In the genomic region with DNA sequence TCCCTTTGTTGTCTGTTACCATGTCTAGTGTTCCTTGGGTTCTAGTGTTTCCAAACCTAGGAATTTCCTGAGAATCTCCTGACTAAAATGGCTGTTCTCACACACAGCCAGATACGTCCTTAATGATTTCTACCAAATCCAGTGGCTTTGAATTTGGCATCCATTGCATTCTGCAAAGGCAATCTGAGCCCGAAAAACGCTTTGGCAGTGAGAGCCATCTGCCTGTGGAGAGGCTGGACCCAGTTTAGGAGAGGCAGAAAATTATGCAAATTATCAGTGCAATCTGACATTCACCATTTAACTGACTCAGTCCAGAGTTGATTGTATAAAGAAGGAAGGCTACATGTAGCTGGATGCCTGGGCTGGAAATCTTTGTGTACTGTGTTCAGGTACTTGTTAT, we compare ENCODE assay signal across 23 mouse cellular contexts.
A peak's percentile ranks its signal among the peaks of the same experiment; 100 is the strongest.
DNase-seq lines count a peak whose midpoint lies in the region; ATAC-seq and TF ChIP-seq lines count a peak whose summit lies in the region.
"Had no signal": no experiment of that assay in that cellular context is flagged by ENCODE, and none has a peak within 500 bp of the region (broad histone marks: within the 10 kb centered on the region; RNA-seq: fewer than 3 reads in every experiment).

No protein-coding gene starts in this region.

- H3K4me2 ChIP-seq in forebrain, embryonic 13.5 days: no peak overlapping the region
- H3K4me2 ChIP-seq in midbrain, postnatal 0 days (ENCODE audit: low read depth, low read length, poor library complexity, severe bottlenecking): no peak overlapping the region
- H3K4me2 ChIP-seq in midbrain, embryonic 14.5 days (ENCODE audit: low read length): no peak overlapping the region
- H3K4me2 ChIP-seq in intestine, embryonic 16.5 days (ENCODE audit: low read depth, low read length): no peak overlapping the region
- H3K4me2 ChIP-seq: embryonic facial prominence, embryonic 15.5 days; heart, embryonic 12.5 days; hindbrain, embryonic 14.5 days; intestine, embryonic 15.5 days; kidney, embryonic 15.5 days; limb, embryonic 12.5 days; liver, embryonic 12.5 days; stomach, embryonic 15.5 days had no signal

- no peak overlapping the region for H3K27ac ChIP-seq in forebrain, embryonic 13.5 days
- no peak overlapping the region for H3K27ac ChIP-seq in forebrain, embryonic 10.5 days
- no peak overlapping the region for H3K27ac ChIP-seq in midbrain, postnatal 0 days (ENCODE audit: low read depth, low read length)
- no peak overlapping the region for H3K27ac ChIP-seq in midbrain, embryonic 14.5 days (replicated peaks; ENCODE audit: low read depth, low read length)
- no peak overlapping the region for H3K27ac ChIP-seq in intestine, embryonic 16.5 days (ENCODE audit: low read length)
- H3K27ac ChIP-seq: embryonic facial prominence, embryonic 15.5 days; gastrocnemius, adult 2 months; hindbrain, embryonic 14.5 days; intestine, embryonic 15.5 days; kidney, embryonic 15.5 days; limb, embryonic 12.5 days; liver, embryonic 12.5 days; stomach, embryonic 15.5 days had no signal

- H3K4me1 ChIP-seq in forebrain, embryonic 13.5 days: 0 out of 2 replicates have a peak, but pooled peaks cover 5% of the 10 kb centered on the region
- no peaks in the 10 kb centered on the region for H3K4me1 ChIP-seq in forebrain, embryonic 10.5 days
- no peaks in the 10 kb centered on the region for H3K4me1 ChIP-seq in midbrain, postnatal 0 days (ENCODE audit: insufficient read depth, low read length)
- no peaks in the 10 kb centered on the region for H3K4me1 ChIP-seq in midbrain, embryonic 14.5 days (ENCODE audit: control insufficient read depth, insufficient read depth, low read length)
- 0 out of 2 replicates have a peak, but pooled peaks cover 2% of the 10 kb centered on the region for H3K4me1 ChIP-seq in intestine, embryonic 16.5 days (ENCODE audit: control insufficient read depth, insufficient read depth, low read length)
- H3K4me1 ChIP-seq: heart, embryonic 12.5 days; intestine, embryonic 15.5 days; liver, embryonic 12.5 days had no signal

- TF ChIP-seq CTCF in midbrain, postnatal 0 days (IDR thresholded peaks at IDR 0.05): no peak

- no peaks in the 10 kb centered on the region for H3K36me3 ChIP-seq in forebrain, embryonic 13.5 days (ENCODE audit: poor library complexity, severe bottlenecking)
- no peaks in the 10 kb centered on the region for H3K36me3 ChIP-seq in forebrain, embryonic 10.5 days (replicated peaks)
- no peaks in the 10 kb centered on the region for H3K36me3 ChIP-seq in midbrain, postnatal 0 days (ENCODE audit: insufficient read depth, low read length)
- no peaks in the 10 kb centered on the region for H3K36me3 ChIP-seq in midbrain, embryonic 14.5 days (ENCODE audit: control insufficient read depth, insufficient read depth, low read length)
- H3K36me3 ChIP-seq in intestine, embryonic 16.5 days (ENCODE audit: control insufficient read depth, insufficient read depth, low read length): no peaks in the 10 kb centered on the region
- H3K36me3 ChIP-seq: embryonic facial prominence, embryonic 15.5 days; heart, embryonic 12.5 days; intestine, embryonic 15.5 days; kidney, embryonic 15.5 days; limb, embryonic 12.5 days; liver, embryonic 12.5 days; stomach, embryonic 15.5 days had no signal

- 78% methylated on average over 3 of the region's 3 CpGs for WGBS in forebrain, embryonic 13.5 days
- 92% methylated on average over 3 of the region's 3 CpGs for whole genome bisulfite sequencing in forebrain, embryonic 10.5 days
- 93% methylated on average over 3 of the region's 3 CpGs for WGBS in midbrain, postnatal 0 days
- WGBS in midbrain, embryonic 14.5 days: 87% methylated on average over 3 of the region's 3 CpGs
- 83% methylated on average over 3 of the region's 3 CpGs for WGBS in intestine, embryonic 16.5 days

- DNase-seq in forebrain, embryonic 10.5 days (ENCODE audit: extremely low spot score, low spot score): no peak
- DNase-seq in midbrain, postnatal 0 days (ENCODE audit: low spot score): peak; percentile 45
- DNase-seq in midbrain, embryonic 14.5 days: no peak
- DNase-seq in layer of hippocampus, adult 9-11 months: peak; percentile 38
- no peak for DNase-seq in MN1 (ENCODE audit: low spot score)
- DNase-seq: adrenal gland, adult 2 months; cerebellum, adult 11 months; gastrocnemius, adult 2 months; heart, postnatal 14 days; kidney, postnatal 4 days; lung, adult 2 months; lung, postnatal 36 days; retina, postnatal 1 day had no signal

- H3K9me3 ChIP-seq in forebrain, embryonic 13.5 days (replicated peaks): no peaks in the 10 kb centered on the region
- H3K9me3 ChIP-seq in forebrain, embryonic 10.5 days: no peaks in the 10 kb centered on the region
- no peaks in the 10 kb centered on the region for H3K9me3 ChIP-seq in midbrain, postnatal 0 days (ENCODE audit: low read length)
- H3K9me3 ChIP-seq in midbrain, embryonic 14.5 days (ENCODE audit: control insufficient read depth, low read length): no peaks in the 10 kb centered on the region
- no peaks in the 10 kb centered on the region for H3K9me3 ChIP-seq in intestine, embryonic 16.5 days (ENCODE audit: control insufficient read depth, low read length)
- H3K9me3 ChIP-seq: embryonic facial prominence, embryonic 15.5 days; heart, embryonic 12.5 days; intestine, embryonic 15.5 days; kidney, embryonic 15.5 days; limb, embryonic 12.5 days; liver, embryonic 12.5 days; stomach, embryonic 15.5 days had no signal

- no peak overlapping the region for H3K9ac ChIP-seq in forebrain, embryonic 13.5 days
- H3K9ac ChIP-seq in midbrain, postnatal 0 days (replicated peaks; ENCODE audit: low read length, poor library complexity, severe bottlenecking): no peak overlapping the region
- H3K9ac ChIP-seq in midbrain, embryonic 14.5 days (replicated peaks; ENCODE audit: low read length): no peak overlapping the region
- H3K9ac ChIP-seq in intestine, embryonic 16.5 days (ENCODE audit: low read depth, low read length): no peak overlapping the region
- H3K9ac ChIP-seq: embryonic facial prominence, embryonic 15.5 days; heart, embryonic 12.5 days; hindbrain, embryonic 14.5 days; intestine, embryonic 15.5 days; kidney, embryonic 15.5 days; limb, embryonic 12.5 days; liver, embryonic 12.5 days; stomach, embryonic 15.5 days had no signal

- no peaks in the 10 kb centered on the region for H3K27me3 ChIP-seq in forebrain, embryonic 13.5 days
- no peaks in the 10 kb centered on the region for H3K27me3 ChIP-seq in forebrain, embryonic 10.5 days (ENCODE audit: poor library complexity, severe bottlenecking)
- no peaks in the 10 kb centered on the region for H3K27me3 ChIP-seq in midbrain, postnatal 0 days (ENCODE audit: insufficient read depth, low read length)
- H3K27me3 ChIP-seq in midbrain, embryonic 14.5 days (ENCODE audit: control insufficient read depth, insufficient read depth, low read length): no peaks in the 10 kb centered on the region
- no peaks in the 10 kb centered on the region for H3K27me3 ChIP-seq in intestine, embryonic 16.5 days (replicated peaks; ENCODE audit: control insufficient read depth, insufficient read depth, low read length)
- H3K27me3 ChIP-seq: embryonic facial prominence, embryonic 15.5 days; heart, embryonic 12.5 days; intestine, embryonic 15.5 days; kidney, embryonic 15.5 days; limb, embryonic 12.5 days; liver, embryonic 12.5 days; stomach, embryonic 15.5 days had no signal

- 0 out of 2 replicates have a peak, but pooled peaks have one; percentile 37 for ATAC-seq in forebrain, embryonic 13.5 days
- ATAC-seq in midbrain, postnatal 0 days (ENCODE audit: low FRiP score): no peak
- no peak for ATAC-seq in midbrain, embryonic 14.5 days (ENCODE audit: low FRiP score, low TSS enrichment)
- ATAC-seq in intestine, embryonic 16.5 days: no peak
- ATAC-seq: intestine, embryonic 15.5 days; liver, embryonic 12.5 days had no signal

- H3K4me3 ChIP-seq in forebrain, embryonic 13.5 days: no peak overlapping the region
- no peak overlapping the region for H3K4me3 ChIP-seq in forebrain, embryonic 10.5 days
- H3K4me3 ChIP-seq in midbrain, postnatal 0 days (ENCODE audit: low read depth, low read length): no peak overlapping the region
- no peak overlapping the region for H3K4me3 ChIP-seq in midbrain, embryonic 14.5 days (replicated peaks; ENCODE audit: low read depth, low read length)
- H3K4me3 ChIP-seq in intestine, embryonic 16.5 days (ENCODE audit: low read length): no peak overlapping the region
- H3K4me3 ChIP-seq: embryonic facial prominence, embryonic 15.5 days; gastrocnemius, adult 2 months; heart, embryonic 12.5 days; intestine, embryonic 15.5 days; kidney, embryonic 15.5 days; limb, embryonic 12.5 days; liver, embryonic 12.5 days; stomach, embryonic 15.5 days had no signal

Comparison
In these comparisons a context has a peak if more than half of its experiments do, and no peak if none do; other contexts are left out.
1. DNase-seq: peak in midbrain, postnatal 0 days (single experiment) and layer of hippocampus, adult 9-11 months (single experiment); none in forebrain, embryonic 10.5 days (single experiment), midbrain, embryonic 14.5 days (single experiment) and MN1 (single experiment).